Mouse (Mus musculus) hindbrain, embryonic 14.5 days (tissue): ENCODE data around the gene Dnajc13. TPM values are rescaled to one million over a fixed set of nuclear protein-coding genes. Genes with fewer than 3 reads are reported as not detected.

Source experiments
- ATAC-seq: fragments of 200-750 bp; cut with Nextera tagmentation; 2 replicates; pipeline ENCODE4 v1.8.0; 2017; ENCODE audit warnings: moderate number of reproducible peaks, mild to moderate bottlenecking, moderate TSS enrichment, moderate library complexity; ENCODE audit not compliant: low FRiP score
- DNase-seq: peaks from one replicate; pipeline ENCODE4 v3.0.0-alpha.2; 2015; ENCODE audit warnings: low spot score
- H3K27ac ChIP-seq: fragments of 300-500 bp; sonication (generic); 2 replicates; pipeline ENCODE4 v1.5.1; 2014; ENCODE audit warnings: mild to moderate bottlenecking, moderate library complexity
- H3K27me3 ChIP-seq: fragments of 300-500 bp; sonication (generic); 2 replicates; pipeline ENCODE4 v1.6.1; 2014; ENCODE audit warnings: mild to moderate bottlenecking, low read length, mixed read lengths; ENCODE audit not compliant: control insufficient read depth, insufficient read depth
- H3K36me3 ChIP-seq: fragments of 300-500 bp; sonication (generic); replicated peaks from 2 replicates; pipeline ENCODE4 v1.6.1; 2014; ENCODE audit not compliant: control insufficient read depth, insufficient read depth
- H3K4me1 ChIP-seq: fragments of 300-500 bp; sonication (generic); replicated peaks from 2 replicates; pipeline ENCODE4 v1.6.1; 2014; ENCODE audit warnings: antibody characterized with exemption, low read length, mixed read lengths; ENCODE audit not compliant: control insufficient read depth, insufficient read depth
- H3K4me2 ChIP-seq: fragments of 300-500 bp; sonication (generic); replicated peaks from 2 replicates; pipeline ENCODE4 v1.6.1; 2014; ENCODE audit warnings: mild to moderate bottlenecking, moderate library complexity
- H3K4me3 ChIP-seq: fragments of 300-500 bp; sonication (generic); replicated peaks from 2 replicates; pipeline ENCODE4 v1.5.1; 2014; ENCODE audit warnings: mild to moderate bottlenecking, low read length
- H3K9ac ChIP-seq: fragments of 300-500 bp; sonication (generic); 2 replicates; pipeline ENCODE4 v1.6.1; 2014
- H3K9me3 ChIP-seq: fragments of 300-500 bp; sonication (generic); 2 replicates; pipeline ENCODE4 v1.6.1; 2016; ENCODE audit warnings: low read length; ENCODE audit not compliant: control insufficient read depth
- WGBS: fragments of 180-500 bp; shearing (Covaris S2); extraction: QIAGEN DNeasy Blood & Tissue Kit; methylation state at CpG from one replicate; pipeline ENCODE4 v1.1.7; 2014; 5-methylcytosine and 5-hydroxymethylcytosine counted together
- polyA plus RNA-seq: library from polyadenylated mRNA; unstranded; fragments of >200 nt; fragmentation: Nextera tagmentation; extraction: Ambion mirVana; gene quantifications from 2 replicates; pipeline ENCODE4 v1.2.1, GENCODE M21; 2014

Gene Dnajc13
- polyA plus RNA-seq, 1 experiment from 2014 or later, result 25.3 TPM

DNA sequence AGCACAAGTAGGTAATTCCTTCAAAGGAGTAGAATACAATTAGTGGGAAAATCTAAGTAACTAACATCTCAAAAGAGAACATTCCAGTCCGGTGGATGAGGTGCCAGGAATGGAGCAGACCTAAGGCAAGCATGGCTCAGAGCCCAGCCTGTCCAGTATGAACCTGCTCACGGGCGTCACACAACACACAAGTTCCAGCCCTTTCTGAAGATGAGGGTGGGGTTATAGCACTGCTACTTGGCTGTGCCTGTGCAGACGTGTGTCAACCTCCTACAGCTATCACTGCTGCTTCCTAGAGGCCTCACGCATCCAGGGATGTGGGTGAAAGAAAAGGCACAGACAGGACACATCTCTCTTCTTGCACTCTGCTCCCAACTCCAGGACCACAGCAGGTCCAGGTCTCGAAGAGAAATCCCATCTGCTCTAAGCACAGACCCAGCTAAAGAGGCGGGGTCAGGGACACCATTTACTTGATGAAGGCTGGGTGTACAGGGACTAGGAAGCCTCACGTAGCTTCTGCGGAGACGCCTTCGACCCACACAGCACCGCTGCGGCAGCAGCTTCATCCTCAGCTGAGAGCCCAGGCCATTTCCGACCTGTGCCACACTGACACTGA lies 107.5 kb downstream of the Dnajc13 start:
- Histone ChIP-seq H3K4me3 (no peak overlapping the region), H3K36me3 (peaks cover 96% of the 10 kb centered on the region), H3K27me3 (no peaks in the 10 kb centered on the region), H3K9ac (no peak overlapping the region), H3K4me1 (no peaks in the 10 kb centered on the region), H3K4me2 (no peak overlapping the region), H3K9me3 (no peaks in the 10 kb centered on the region), H3K27ac (no peak overlapping the region)
- ATAC-seq, result no peak
- no peak for DNase-seq
- WGBS, result 97% methylated on average over 14 of the region's 14 CpGs

DNA sequence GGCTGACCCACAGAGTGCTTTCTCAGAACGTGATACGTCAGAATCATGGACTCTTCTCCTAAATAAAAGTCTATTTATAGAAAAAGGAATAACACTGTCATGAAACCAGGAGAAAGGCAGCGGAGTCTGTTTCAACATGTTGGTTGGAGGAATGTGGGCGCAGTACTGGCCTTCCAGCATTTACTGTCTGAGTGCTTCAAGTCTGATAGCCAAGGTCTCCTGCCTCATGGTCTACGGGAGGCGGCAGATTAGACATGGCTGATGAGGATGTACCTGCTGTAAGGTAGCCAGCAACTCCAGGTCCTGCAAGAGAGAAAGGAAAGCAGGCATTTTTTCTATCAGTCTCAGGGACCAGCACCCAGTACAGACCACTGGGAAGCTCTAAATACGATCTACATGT lies 110.6 kb downstream of the Dnajc13 start:
- DNase-seq, result no peak
- no peaks in the 10 kb centered on the region for H3K9me3 ChIP-seq
- no peak overlapping the region for H3K4me3 ChIP-seq
- H3K27ac ChIP-seq, result no peak overlapping the region
- no peak overlapping the region for H3K9ac ChIP-seq
- H3K4me2 ChIP-seq, result no peak overlapping the region
- ATAC-seq, result no peak
- H3K36me3 ChIP-seq, result peaks cover 72% of the 10 kb centered on the region
- H3K4me1 ChIP-seq, result no peaks in the 10 kb centered on the region
- H3K27me3 ChIP-seq, result no peaks in the 10 kb centered on the region
- 98% methylated on average over 7 of the region's 7 CpGs for WGBS

DNA sequence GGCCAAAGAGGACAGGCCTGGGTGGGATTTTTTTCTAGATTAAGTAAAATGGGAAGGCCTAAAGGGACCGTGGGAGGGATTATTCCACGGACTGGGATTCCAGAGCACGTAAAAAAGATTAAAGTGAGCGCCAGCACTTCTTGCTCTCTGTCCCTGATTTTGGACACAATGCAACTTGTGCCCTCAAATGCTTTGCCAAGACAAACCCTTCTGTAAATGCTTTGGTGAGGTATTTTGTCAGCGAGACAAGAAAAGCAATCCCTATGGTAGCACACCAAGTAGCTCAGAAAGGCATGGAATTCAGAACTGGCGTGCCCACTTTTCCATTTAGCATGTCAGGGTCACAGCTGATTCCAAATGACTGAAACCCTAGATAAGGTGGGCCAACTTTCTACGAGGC lies 113.8 kb downstream of the Dnajc13 start:
- Histone ChIP-seq H3K4me3 (no peak overlapping the region), H3K4me2 (no peak overlapping the region), H3K9ac (no peak overlapping the region), H3K27me3 (no peaks in the 10 kb centered on the region), H3K9me3 (no peaks in the 10 kb centered on the region), H3K36me3 (peaks cover 41% of the 10 kb centered on the region), H3K27ac (no peak overlapping the region), H3K4me1 (no peaks in the 10 kb centered on the region)
- DNase-seq (no peak), ATAC-seq (no peak)
- 94% methylated on average over 7 of the region's 7 CpGs for WGBS

DNA sequence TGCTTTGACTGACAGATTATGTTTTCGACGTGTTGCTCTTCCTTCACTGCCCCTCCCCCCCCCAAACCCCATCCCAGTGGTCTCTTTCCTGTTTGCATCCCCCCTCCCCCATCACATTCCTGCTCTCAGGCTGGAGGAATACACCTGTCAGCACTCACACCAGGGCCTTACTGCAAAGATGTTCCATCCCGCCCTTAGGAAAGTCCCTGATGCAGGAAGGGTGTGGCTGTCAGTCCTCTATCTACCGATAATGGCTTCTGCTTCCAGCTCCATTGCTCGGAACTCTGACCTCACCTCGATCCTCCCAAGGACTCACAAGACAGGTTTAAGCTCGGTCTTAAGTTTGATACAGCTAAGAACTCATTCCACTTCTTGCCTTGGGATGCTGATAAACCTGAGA lies 116.0 kb downstream of the Dnajc13 start:
- Histone ChIP-seq H3K4me2 (no peak overlapping the region), H3K4me3 (no peak overlapping the region), H3K9me3 (no peaks in the 10 kb centered on the region), H3K36me3 (peaks cover 18% of the 10 kb centered on the region), H3K9ac (no peak overlapping the region), H3K27ac (no peak overlapping the region), H3K27me3 (no peaks in the 10 kb centered on the region), H3K4me1 (no peaks in the 10 kb centered on the region)
- no peak for DNase-seq
- no peak for ATAC-seq
- 86% methylated on average over 7 of the region's 7 CpGs for WGBS

DNA sequence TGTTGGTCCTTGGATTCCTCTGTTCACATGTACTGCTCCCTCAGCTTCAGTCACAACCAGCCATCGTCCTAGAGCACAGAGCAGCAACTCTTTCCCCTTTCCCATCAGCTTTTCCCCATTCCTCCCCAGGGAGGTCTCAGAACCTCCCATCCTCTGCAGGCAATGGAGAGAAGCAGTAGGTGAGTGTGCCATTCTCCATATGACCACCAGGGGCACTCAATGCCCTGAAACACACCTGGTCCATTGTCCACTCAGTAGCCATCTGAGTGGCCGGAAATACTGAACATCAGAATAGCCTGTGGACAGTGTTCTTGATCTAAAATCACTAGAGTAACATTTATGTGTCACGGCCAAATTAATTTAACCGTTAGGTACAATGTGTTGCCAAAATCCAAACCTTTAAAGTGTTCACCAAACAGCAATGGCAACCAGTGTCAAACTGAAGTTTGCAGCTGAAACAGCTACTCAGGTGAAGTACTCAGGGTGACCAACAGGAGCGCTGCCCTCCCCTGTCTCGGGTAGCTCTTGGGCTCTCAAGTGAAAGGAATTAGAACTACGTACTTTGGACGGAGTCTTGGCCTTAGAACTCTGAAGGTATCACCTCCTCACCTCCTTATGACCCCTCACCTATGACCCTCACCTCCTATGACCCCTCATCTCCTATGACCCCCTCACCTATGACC lies 118.3 kb downstream of the Dnajc13 start:
- Histone ChIP-seq H3K9ac (no peak overlapping the region), H3K9me3 (no peaks in the 10 kb centered on the region), H3K4me2 (no peak overlapping the region), H3K27ac (no peak overlapping the region), H3K27me3 (no peaks in the 10 kb centered on the region), H3K4me1 (no peaks in the 10 kb centered on the region), H3K4me3 (no peak overlapping the region), H3K36me3 (no peaks in the 10 kb centered on the region)
- DNase-seq (no peak), ATAC-seq (no peak)
- 86% methylated on average over 8 of the region's 8 CpGs for WGBS

DNA sequence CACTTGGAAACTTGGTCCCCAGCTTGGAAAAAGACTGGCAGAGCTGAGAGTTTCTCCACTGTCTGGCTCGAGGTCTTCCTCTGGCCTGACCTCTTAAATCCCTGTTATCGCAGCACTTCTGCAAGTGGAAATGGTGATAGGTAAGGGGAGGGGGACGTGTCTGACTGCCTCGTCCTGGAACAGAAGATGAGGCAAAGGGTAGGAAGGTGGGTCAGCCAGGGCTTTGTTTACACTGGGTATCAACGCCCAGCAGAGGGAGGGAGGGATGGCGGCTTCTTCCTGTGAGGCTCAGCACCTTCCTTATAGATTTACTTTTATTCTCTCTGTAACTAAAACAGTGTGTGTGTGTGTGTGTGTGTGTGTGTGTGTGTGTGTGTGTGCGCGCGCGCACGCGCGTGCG lies 119.9 kb downstream of the Dnajc13 start:
- no peaks in the 10 kb centered on the region for H3K36me3 ChIP-seq
- H3K4me3 ChIP-seq, result no peak overlapping the region
- no peak for ATAC-seq
- H3K9ac ChIP-seq, result no peak overlapping the region
- H3K9me3 ChIP-seq, result no peaks in the 10 kb centered on the region
- no peaks in the 10 kb centered on the region for H3K27me3 ChIP-seq
- 90% methylated on average over 14 of the region's 14 CpGs for WGBS
- DNase-seq, result no peak
- H3K4me2 ChIP-seq, result no peak overlapping the region
- H3K4me1 ChIP-seq, result no peaks in the 10 kb centered on the region
- no peak overlapping the region for H3K27ac ChIP-seq

DNA sequence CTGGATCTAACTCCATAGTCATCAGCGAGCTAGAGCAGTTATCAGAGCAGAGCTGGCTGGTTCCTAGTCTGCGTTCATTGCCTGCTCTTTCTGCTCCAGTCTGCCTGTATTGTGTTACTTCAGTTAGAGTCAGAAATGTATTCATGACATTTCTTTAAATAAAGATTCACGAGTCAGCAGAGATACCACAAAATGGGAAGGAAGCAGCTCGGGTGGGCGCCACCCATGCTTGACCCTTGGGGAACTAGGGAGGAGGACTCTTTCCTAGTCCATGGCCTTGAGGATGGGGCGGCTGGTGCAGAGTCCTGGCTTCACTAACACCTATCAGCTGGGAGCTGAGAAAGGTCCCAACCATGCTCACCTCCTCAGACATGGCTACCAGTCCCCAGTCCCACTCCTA lies 122.4 kb downstream of the Dnajc13 start:
- H3K9me3 ChIP-seq, result no peaks in the 10 kb centered on the region
- H3K27me3 ChIP-seq, result no peaks in the 10 kb centered on the region
- H3K4me2 ChIP-seq, result no peak overlapping the region
- WGBS, result 90% methylated on average over 6 of the region's 6 CpGs
- no peak for ATAC-seq
- DNase-seq, result no peak
- no peak overlapping the region for H3K27ac ChIP-seq
- H3K4me1 ChIP-seq, result no peaks in the 10 kb centered on the region
- H3K4me3 ChIP-seq, result no peak overlapping the region
- H3K9ac ChIP-seq, result no peak overlapping the region
- no peaks in the 10 kb centered on the region for H3K36me3 ChIP-seq

DNA sequence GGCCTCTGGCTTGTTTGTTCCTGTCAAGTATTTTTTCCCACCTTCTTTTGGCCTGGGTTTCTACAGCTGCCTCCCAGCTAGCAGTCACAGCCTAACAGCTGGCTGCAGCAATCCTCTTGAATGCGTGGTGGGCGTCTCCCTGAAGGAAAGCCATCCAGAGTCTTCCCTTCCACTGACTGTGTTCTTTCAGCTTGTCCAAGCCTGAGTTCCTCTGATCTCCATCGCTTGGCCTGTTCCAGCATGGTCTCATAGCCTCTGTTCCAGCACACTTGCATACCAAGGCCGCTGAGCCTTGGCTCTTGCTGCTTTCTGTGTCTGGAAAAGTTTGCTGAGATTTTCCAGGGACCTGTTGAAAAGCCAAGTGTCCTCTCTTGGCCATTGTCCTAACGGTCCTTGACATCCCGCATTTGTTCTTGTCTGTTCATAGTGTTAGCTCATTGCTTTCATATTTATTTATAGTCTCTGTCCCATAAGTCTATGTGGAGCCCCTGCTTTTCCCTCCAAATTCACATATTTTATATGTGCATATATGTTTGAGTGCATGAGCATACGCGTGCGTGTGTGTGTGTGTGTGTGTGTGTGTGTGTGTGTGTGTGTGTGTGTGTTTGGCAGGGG lies 132.5 kb downstream of the Dnajc13 start:
- H3K4me1 ChIP-seq, result 0 out of 2 replicates have a peak, but pooled peaks cover 4% of the 10 kb centered on the region
- no peak overlapping the region for H3K9ac ChIP-seq
- ATAC-seq (no peak), DNase-seq (no peak)
- no peak overlapping the region for H3K4me2 ChIP-seq
- H3K9me3 ChIP-seq, result no peaks in the 10 kb centered on the region
- no peak overlapping the region for H3K4me3 ChIP-seq
- H3K27ac ChIP-seq, result no peak overlapping the region
- WGBS, result 91% methylated on average over 9 of the region's 9 CpGs
- H3K27me3 ChIP-seq, result no peaks in the 10 kb centered on the region
- H3K36me3 ChIP-seq, result no peaks in the 10 kb centered on the region

DNA sequence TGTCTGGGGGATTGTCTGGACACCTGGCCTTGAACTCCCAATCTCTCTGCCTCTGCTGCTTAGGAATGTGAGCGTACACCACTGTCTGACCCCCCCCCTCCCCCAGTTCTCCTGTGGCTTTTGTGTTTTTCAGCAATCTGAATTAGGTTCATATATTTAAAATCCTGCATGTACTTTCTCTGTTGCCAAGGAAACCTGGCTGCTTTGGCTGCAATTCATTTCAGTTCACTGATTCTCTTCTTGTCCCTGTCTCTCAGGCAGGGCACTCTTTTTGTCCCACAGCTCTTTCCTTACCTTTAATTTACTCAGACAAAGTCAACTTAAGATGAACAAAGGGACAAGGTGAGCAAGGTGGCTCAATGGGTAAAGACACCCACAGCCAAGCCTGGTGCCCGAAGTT lies 134.6 kb downstream of the Dnajc13 start:
- ATAC-seq, result no peak
- Histone ChIP-seq H3K36me3 (no peaks in the 10 kb centered on the region), H3K4me2 (no peak overlapping the region), H3K27ac (peak overlapping the region; percentile 2; the same call in 1 of the 2 replicates), H3K4me3 (no peak overlapping the region), H3K9me3 (no peaks in the 10 kb centered on the region), H3K27me3 (no peaks in the 10 kb centered on the region), H3K4me1 (0 out of 2 replicates have a peak, but pooled peaks cover 4% of the 10 kb centered on the region), H3K9ac (no peak overlapping the region)
- DNase-seq, result no peak
- 41% methylated on average over 2 of the region's 2 CpGs for WGBS
